In the genomic region with DNA sequence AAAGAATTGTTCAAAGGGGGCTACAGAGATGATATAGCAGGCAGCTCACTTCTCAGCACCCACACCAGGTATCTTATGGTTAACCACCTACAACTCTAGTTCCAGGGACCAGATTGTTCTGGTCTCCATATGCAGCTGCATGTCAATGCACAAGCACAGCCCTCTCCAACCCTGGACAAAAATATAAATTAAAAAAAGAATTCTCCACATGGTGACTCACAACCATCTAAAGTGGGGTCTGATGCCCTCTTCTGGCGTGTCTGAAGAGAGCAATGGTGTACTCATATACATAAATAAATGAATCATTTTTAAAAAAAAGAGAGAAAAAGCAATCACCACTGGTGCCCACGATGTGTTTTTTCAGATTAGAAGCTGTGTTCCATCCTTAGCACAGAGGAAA, we compare ENCODE assay signal across 20 mouse cellular contexts. TPM values are rescaled to one million over a fixed set of nuclear protein-coding genes. Genes with fewer than 3 reads are reported as not detected.
A peak's percentile ranks its signal among the peaks of the same experiment; 100 is the strongest.
DNase-seq lines count a peak whose midpoint lies in the region; ATAC-seq and TF ChIP-seq lines count a peak whose summit lies in the region.
"Had no signal": no experiment of that assay in that cellular context is flagged by ENCODE, and none has a peak within 500 bp of the region (broad histone marks: within the 10 kb centered on the region; RNA-seq: fewer than 3 reads in every experiment).

No protein-coding gene starts in this region.

- H3K27ac ChIP-seq in kidney, postnatal 0 days = no peak overlapping the region
- no peak overlapping the region for H3K27ac ChIP-seq in kidney, embryonic 16.5 days (ENCODE audit: low read length)
- H3K27ac ChIP-seq in stomach, postnatal 0 days (replicated peaks) = no peak overlapping the region
- no peak overlapping the region for H3K27ac ChIP-seq in forebrain, embryonic 14.5 days (ENCODE audit: low read depth, low read length)
- H3K27ac ChIP-seq: forebrain, embryonic 12.5 days; heart, embryonic 13.5 days; hindbrain, embryonic 14.5 days; limb, embryonic 15.5 days; neural tube, embryonic 13.5 days had no signal

- H3K36me3 ChIP-seq in kidney, postnatal 0 days (ENCODE audit: insufficient read depth, low read length) = peaks cover 29% of the 10 kb centered on the region; the same call in 1 of the 2 replicates
- H3K36me3 ChIP-seq in kidney, embryonic 16.5 days (ENCODE audit: insufficient read depth, low read length) = peaks cover 32% of the 10 kb centered on the region
- no peaks in the 10 kb centered on the region for H3K36me3 ChIP-seq in stomach, postnatal 0 days (ENCODE audit: control insufficient read depth, insufficient read depth, low read length)
- peaks cover 29% of the 10 kb centered on the region for H3K36me3 ChIP-seq in forebrain, embryonic 14.5 days (ENCODE audit: control insufficient read depth, insufficient read depth, low read length)

- no peak overlapping the region for H3K4me3 ChIP-seq in kidney, postnatal 0 days (replicated peaks; ENCODE audit: low read depth, low read length)
- no peak overlapping the region for H3K4me3 ChIP-seq in kidney, embryonic 16.5 days (ENCODE audit: low read length)
- no peak overlapping the region for H3K4me3 ChIP-seq in stomach, postnatal 0 days (ENCODE audit: low read depth, low read length)
- H3K4me3 ChIP-seq in forebrain, embryonic 14.5 days (ENCODE audit: low read depth, low read length) = no peak overlapping the region
- H3K4me3 ChIP-seq: forebrain, embryonic 12.5 days; heart, embryonic 13.5 days; limb, embryonic 15.5 days; neural tube, embryonic 13.5 days had no signal

- TF ChIP-seq EP300 in stomach, postnatal 0 days (optimal IDR thresholded peaks at IDR 0.05) = no peak

- H3K27me3 ChIP-seq in kidney, postnatal 0 days (ENCODE audit: insufficient read depth, low read length) = no peaks in the 10 kb centered on the region
- H3K27me3 ChIP-seq in kidney, embryonic 16.5 days (ENCODE audit: insufficient read depth, low read length) = no peaks in the 10 kb centered on the region
- H3K27me3 ChIP-seq in stomach, postnatal 0 days (ENCODE audit: control insufficient read depth, insufficient read depth, low read length) = no peaks in the 10 kb centered on the region
- no peaks in the 10 kb centered on the region for H3K27me3 ChIP-seq in forebrain, embryonic 14.5 days (replicated peaks; ENCODE audit: control insufficient read depth, insufficient read depth, low read length)
- H3K27me3 ChIP-seq: forebrain, embryonic 12.5 days; heart, embryonic 13.5 days; limb, embryonic 15.5 days; neural tube, embryonic 13.5 days had no signal

- WGBS in kidney, postnatal 0 days = 83% methylated on average over 2 of the region's 2 CpGs
- 86% methylated on average over 2 of the region's 2 CpGs for WGBS in kidney, embryonic 16.5 days
- WGBS in stomach, postnatal 0 days = 80% methylated on average over 2 of the region's 2 CpGs
- 93% methylated on average over 2 of the region's 2 CpGs for WGBS in forebrain, embryonic 14.5 days

- TF ChIP-seq CTCF in kidney, postnatal 0 days (IDR thresholded peaks at IDR 0.05; ENCODE audit: low read depth) = peak; percentile 35; the same call in 1 of the 2 replicates
- peak; percentile 41 for TF ChIP-seq CTCF in stomach, postnatal 0 days (IDR thresholded peaks at IDR 0.05; ENCODE audit: low read depth)

- peak; percentile 6 to 19 for DNase-seq in frontal cortex, adult 2 months (ENCODE audit: extremely low spot score in 1 of 2, low spot score in 1 of 2)
- no peak for DNase-seq in frontal cortex, postnatal 25 days (ENCODE audit: low spot score in 2 of 2)
- DNase-seq in kidney, postnatal 0 days (ENCODE audit: low spot score) = no peak
- DNase-seq in right cerebral cortex, adult 18-20 months = peak; percentile 18
- no peak for DNase-seq in right cerebral cortex, postnatal 4 days
- no peak for DNase-seq in stomach, postnatal 0 days (ENCODE audit: low spot score)
- no peak for DNase-seq in forebrain, embryonic 14.5 days (ENCODE audit: low spot score)
- DNase-seq: cerebellum, postnatal 10 days; embryo, embryonic 11 days; gastrocnemius, postnatal 25 days; kidney, adult 18-20 months; kidney, postnatal 36 days; lung, embryonic 14.5 days had no signal

- no peak overlapping the region for H3K9ac ChIP-seq in kidney, postnatal 0 days (ENCODE audit: low read depth, low read length)
- H3K9ac ChIP-seq in kidney, embryonic 16.5 days (replicated peaks; ENCODE audit: low read length) = no peak overlapping the region
- no peak overlapping the region for H3K9ac ChIP-seq in stomach, postnatal 0 days (ENCODE audit: low read length)
- H3K9ac ChIP-seq in forebrain, embryonic 14.5 days (ENCODE audit: low read length) = no peak overlapping the region
- H3K9ac ChIP-seq: forebrain, embryonic 12.5 days; heart, embryonic 13.5 days; hindbrain, embryonic 14.5 days; limb, embryonic 15.5 days; lung, embryonic 14.5 days; neural tube, embryonic 13.5 days had no signal

- ATAC-seq in kidney, postnatal 0 days (replicated peaks; ENCODE audit: low FRiP score, low read depth) = no peak
- ATAC-seq in kidney, embryonic 16.5 days (ENCODE audit: low FRiP score, low TSS enrichment) = no peak
- no peak for ATAC-seq in stomach, postnatal 0 days (ENCODE audit: low FRiP score, low TSS enrichment)
- no peak for ATAC-seq in forebrain, embryonic 14.5 days

- H3K4me1 ChIP-seq in kidney, postnatal 0 days (replicated peaks; ENCODE audit: insufficient read depth, low read length) = no peaks in the 10 kb centered on the region
- no peaks in the 10 kb centered on the region for H3K4me1 ChIP-seq in kidney, embryonic 16.5 days (ENCODE audit: insufficient read depth, low read length)
- no peaks in the 10 kb centered on the region for H3K4me1 ChIP-seq in stomach, postnatal 0 days (replicated peaks; ENCODE audit: control insufficient read depth, insufficient read depth)
- H3K4me1 ChIP-seq in forebrain, embryonic 14.5 days (ENCODE audit: control insufficient read depth, insufficient read depth, low read length) = no peaks in the 10 kb centered on the region
- H3K4me1 ChIP-seq: forebrain, embryonic 12.5 days; heart, embryonic 13.5 days; limb, embryonic 15.5 days; neural tube, embryonic 13.5 days had no signal

- H3K4me2 ChIP-seq in kidney, postnatal 0 days (ENCODE audit: low read length) = no peak overlapping the region
- H3K4me2 ChIP-seq in kidney, embryonic 16.5 days (replicated peaks; ENCODE audit: low read depth, low read length) = no peak overlapping the region
- H3K4me2 ChIP-seq in stomach, postnatal 0 days (replicated peaks; ENCODE audit: low read depth) = no peak overlapping the region
- H3K4me2 ChIP-seq in forebrain, embryonic 14.5 days (ENCODE audit: low read length) = no peak overlapping the region
- H3K4me2 ChIP-seq: forebrain, embryonic 12.5 days; heart, embryonic 13.5 days; hindbrain, embryonic 14.5 days; limb, embryonic 15.5 days; lung, embryonic 14.5 days; neural tube, embryonic 13.5 days had no signal

- no peaks in the 10 kb centered on the region for H3K9me3 ChIP-seq in kidney, postnatal 0 days (replicated peaks; ENCODE audit: low read length)
- no peaks in the 10 kb centered on the region for H3K9me3 ChIP-seq in kidney, embryonic 16.5 days (ENCODE audit: low read length)
- no peaks in the 10 kb centered on the region for H3K9me3 ChIP-seq in stomach, postnatal 0 days (ENCODE audit: control insufficient read depth, low read length)
- H3K9me3 ChIP-seq in forebrain, embryonic 14.5 days (replicated peaks; ENCODE audit: control insufficient read depth, low read length) = no peaks in the 10 kb centered on the region
- H3K9me3 ChIP-seq: forebrain, embryonic 12.5 days; heart, embryonic 13.5 days; limb, embryonic 15.5 days; neural tube, embryonic 13.5 days had no signal

RNA-seq across cellular contexts. Expression of a gene that starts 15.0 kb away (rescaled TPM):
- polyA plus RNA-seq in frontal cortex, adult 2 months (2012; rRNA removed) = 2.1 and 2.4 TPM in 2 replicates
- polyA plus RNA-seq in kidney, postnatal 0 days (2015; fragmentation: Nextera tagmentation; extraction: Ambion mirVana) = 0.80 TPM in 2 replicates
- 2.7 and 5.7 TPM in 2 replicates for polyA plus RNA-seq in kidney, embryonic 16.5 days (2015; fragmentation: Nextera tagmentation; extraction: Ambion mirVana)
- 0.46 and 0.98 TPM in 2 replicates for polyA plus RNA-seq in stomach, postnatal 0 days (2015; fragmentation: Nextera tagmentation; extraction: Ambion mirVana)
- polyA plus RNA-seq in forebrain, embryonic 14.5 days (2014; fragmentation: Nextera tagmentation; extraction: Ambion mirVana) = 0.43 and 0.45 TPM in 2 replicates
- polyA plus RNA-seq: G1E had no signal

RNA-seq across cellular contexts. Expression of a gene that starts 30.4 kb away (rescaled TPM):
- 26.8 and 27.6 TPM in 2 replicates for polyA plus RNA-seq in frontal cortex, adult 2 months (2012; rRNA removed)
- polyA plus RNA-seq in kidney, postnatal 0 days (2015; fragmentation: Nextera tagmentation; extraction: Ambion mirVana) = 47.0 and 53.3 TPM in 2 replicates
- 54.7 and 69.7 TPM in 2 replicates for polyA plus RNA-seq in kidney, embryonic 16.5 days (2015; fragmentation: Nextera tagmentation; extraction: Ambion mirVana)
- polyA plus RNA-seq in stomach, postnatal 0 days (2015; fragmentation: Nextera tagmentation; extraction: Ambion mirVana) = 21.5 and 22.6 TPM in 2 replicates
- polyA plus RNA-seq in forebrain, embryonic 14.5 days (2014; fragmentation: Nextera tagmentation; extraction: Ambion mirVana) = 64.4 and 65.3 TPM in 2 replicates

Comparison
In these comparisons a context has a peak if more than half of its experiments do, and no peak if none do; other contexts are left out.
1. DNase-seq: peak in frontal cortex, adult 2 months (2 of 2) and right cerebral cortex, adult 18-20 months (single experiment); none in frontal cortex, postnatal 25 days (0 of 2), kidney, postnatal 0 days (single experiment), right cerebral cortex, postnatal 4 days (single experiment), stomach, postnatal 0 days (single experiment) and forebrain, embryonic 14.5 days (single experiment).